Mouse (Mus musculus) liver, embryonic 12.5 days (tissue): ENCODE measurements around the gene Ltb4r1. TPM values are rescaled to one million over a fixed set of nuclear protein-coding genes. Genes with fewer than 3 reads are reported as not detected.

Experiments
- ATAC-seq: fragments of 200-750 bp; cut with Nextera tagmentation; 2 replicates; pipeline ENCODE4 v1.8.0; 2017; ENCODE audit warnings: moderate number of reproducible peaks, mild to moderate bottlenecking, moderate library complexity
- H3K27ac ChIP-seq: fragments of 300-500 bp; sonication (generic); 2 replicates; pipeline ENCODE4 v1.5.1; 2016; ENCODE audit warnings: mild to moderate bottlenecking
- H3K27me3 ChIP-seq: fragments of 300-500 bp; sonication (generic); replicated peaks from 2 replicates; pipeline ENCODE4 v1.6.1; 2016; ENCODE audit warnings: mild to moderate bottlenecking, moderate library complexity
- H3K36me3 ChIP-seq: fragments of 300-500 bp; sonication (generic); 2 replicates; pipeline ENCODE4 v1.6.1; 2016; ENCODE audit warnings: mild to moderate bottlenecking, moderate library complexity
- H3K4me1 ChIP-seq: fragments of 300-500 bp; sonication (generic); 2 replicates; pipeline ENCODE4 v1.6.1; 2016
- H3K4me2 ChIP-seq: fragments of 300-500 bp; sonication (generic); 2 replicates; pipeline ENCODE4 v1.6.1; 2016; ENCODE audit warnings: mild to moderate bottlenecking, moderate library complexity
- H3K4me3 ChIP-seq: fragments of 300-500 bp; sonication (generic); 2 replicates; pipeline ENCODE4 v1.5.1; 2016; ENCODE audit warnings: mild to moderate bottlenecking, moderate library complexity
- H3K9ac ChIP-seq: fragments of 300-500 bp; sonication (generic); 2 replicates; pipeline ENCODE4 v1.6.1; 2016; ENCODE audit warnings: mild to moderate bottlenecking, moderate library complexity
- H3K9me3 ChIP-seq: fragments of 300-500 bp; sonication (generic); replicated peaks from 2 replicates; pipeline ENCODE4 v1.6.1; 2016; ENCODE audit warnings: mild to moderate bottlenecking, moderate library complexity
- WGBS: fragments of 180-500 bp; shearing (Covaris S2); methylation state at CpG from one replicate; pipeline ENCODE4 v1.1.7; 2016; ENCODE audit not compliant: insufficient replicate concordance; 5-methylcytosine and 5-hydroxymethylcytosine counted together
- polyA plus RNA-seq: library from polyadenylated mRNA; unstranded; fragments of >200 nt; fragmentation: Nextera tagmentation; extraction: Ambion mirVana; gene quantifications from 2 replicates; pipeline ENCODE4 v1.2.1, GENCODE M21; 2016

The Ltb4r1 gene
- polyA plus RNA-seq, 1 experiment from 2014 or later, result 3.6 TPM

GRCm38 (mm10) chr14:55777806-55778205 lies 12.0 kb downstream of the Ltb4r1 start:
- Histone ChIP-seq H3K27ac (no peak overlapping the region), H3K4me2 (no peak overlapping the region), H3K9me3 (no peaks in the 10 kb centered on the region), H3K27me3 (peaks cover 53% of the 10 kb centered on the region), H3K36me3 (no peaks in the 10 kb centered on the region), H3K4me3 (no peak overlapping the region), H3K9ac (no peak overlapping the region), H3K4me1 (peaks cover 33% of the 10 kb centered on the region)
- no peak for ATAC-seq
- 72% methylated on average over 11 of the region's 11 CpGs for WGBS

DNA sequence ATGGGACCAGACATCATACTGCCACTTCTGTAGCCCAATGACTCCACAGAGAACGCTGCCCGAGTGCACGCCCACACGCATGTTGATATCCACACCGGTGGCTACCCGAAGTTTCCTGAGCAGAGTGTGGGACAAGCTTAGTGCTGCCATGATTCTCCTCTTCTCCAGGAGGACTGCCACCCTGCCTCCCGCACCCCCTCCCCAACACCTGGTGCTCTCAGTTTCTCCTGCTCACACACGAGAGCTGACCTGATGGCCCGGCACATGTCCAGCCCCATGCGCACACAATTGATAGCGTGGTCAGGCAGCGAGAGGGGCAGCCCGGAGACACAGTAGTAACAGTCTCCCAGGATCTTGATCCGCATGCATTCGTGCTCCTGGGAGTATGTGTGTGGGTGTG lies 12.9 kb downstream of the Ltb4r1 start:
- Histone ChIP-seq H3K27me3 (peaks cover 56% of the 10 kb centered on the region), H3K27ac (no peak overlapping the region)
- 79% methylated on average over 15 of the region's 15 CpGs for WGBS

DNA sequence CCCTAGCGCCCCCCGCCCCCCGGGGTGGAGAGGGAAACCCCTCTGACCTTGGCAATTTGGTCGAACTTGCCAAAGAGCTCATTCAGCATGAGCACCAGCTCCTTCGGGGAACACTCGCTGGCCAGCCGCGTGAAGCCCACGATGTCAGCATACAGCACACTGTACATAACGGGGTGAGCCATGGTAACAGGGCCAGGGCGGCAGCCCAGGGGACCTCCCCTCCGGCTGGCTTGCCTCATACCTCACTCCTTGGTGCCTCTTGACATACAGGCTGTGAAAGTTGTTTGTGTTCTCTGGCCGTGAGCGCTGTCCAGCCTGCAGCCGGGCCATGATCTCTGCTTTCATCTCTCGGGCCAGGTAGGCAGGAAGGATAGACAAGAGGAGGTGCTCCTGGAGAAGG lies 13.9 kb downstream of the Ltb4r1 start:
- WGBS, result 66% methylated on average over 16 of the region's 16 CpGs
- Histone ChIP-seq H3K9me3 (no peaks in the 10 kb centered on the region), H3K27me3 (peaks cover 56% of the 10 kb centered on the region), H3K4me2 (no peak overlapping the region), H3K27ac (no peak overlapping the region), H3K4me1 (peaks cover 43% of the 10 kb centered on the region), H3K36me3 (no peaks in the 10 kb centered on the region), H3K9ac (no peak overlapping the region), H3K4me3 (no peak overlapping the region)
- ATAC-seq, result no peak

More for the DNA sequence above, 12.9 kb downstream of the Ltb4r1 start:
- H3K9ac ChIP-seq, result no peak overlapping the region
- no peak overlapping the region for H3K4me3 ChIP-seq
- no peaks in the 10 kb centered on the region for H3K36me3 ChIP-seq
- H3K4me1 ChIP-seq, result peaks cover 38% of the 10 kb centered on the region
- no peaks in the 10 kb centered on the region for H3K9me3 ChIP-seq
- ATAC-seq, result no peak
- no peak overlapping the region for H3K4me2 ChIP-seq

DNA sequence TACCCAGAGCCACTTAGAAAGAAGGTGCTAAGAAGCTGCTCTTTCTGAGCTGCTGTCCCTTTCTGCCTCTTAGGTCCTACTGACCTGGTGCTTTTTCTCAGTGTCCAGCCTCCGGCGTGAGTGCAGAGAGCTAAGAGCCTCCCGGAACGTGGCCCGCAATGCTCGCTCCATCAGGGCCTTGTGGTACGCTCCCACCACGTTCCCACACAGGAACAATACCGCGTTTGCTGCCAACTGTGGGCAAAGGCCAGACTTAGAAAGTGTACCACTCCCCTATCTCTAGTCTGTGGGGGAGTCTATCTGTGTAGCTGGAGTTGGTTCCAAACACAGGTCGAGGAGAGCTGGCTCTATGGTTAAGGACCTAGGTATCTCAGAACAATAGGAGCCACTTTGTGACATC lies 15.0 kb downstream of the Ltb4r1 start:
- no peak overlapping the region for H3K4me3 ChIP-seq
- peaks cover 43% of the 10 kb centered on the region for H3K4me1 ChIP-seq
- ATAC-seq, result no peak
- H3K27me3 ChIP-seq, result peaks cover 59% of the 10 kb centered on the region
- 68% methylated on average over 11 of the region's 11 CpGs for WGBS
- no peaks in the 10 kb centered on the region for H3K9me3 ChIP-seq
- H3K36me3 ChIP-seq, result peaks cover 4% of the 10 kb centered on the region; the same call in 1 of the 2 replicates
- no peak overlapping the region for H3K9ac ChIP-seq
- H3K27ac ChIP-seq, result no peak overlapping the region
- H3K4me2 ChIP-seq, result no peak overlapping the region

DNA sequence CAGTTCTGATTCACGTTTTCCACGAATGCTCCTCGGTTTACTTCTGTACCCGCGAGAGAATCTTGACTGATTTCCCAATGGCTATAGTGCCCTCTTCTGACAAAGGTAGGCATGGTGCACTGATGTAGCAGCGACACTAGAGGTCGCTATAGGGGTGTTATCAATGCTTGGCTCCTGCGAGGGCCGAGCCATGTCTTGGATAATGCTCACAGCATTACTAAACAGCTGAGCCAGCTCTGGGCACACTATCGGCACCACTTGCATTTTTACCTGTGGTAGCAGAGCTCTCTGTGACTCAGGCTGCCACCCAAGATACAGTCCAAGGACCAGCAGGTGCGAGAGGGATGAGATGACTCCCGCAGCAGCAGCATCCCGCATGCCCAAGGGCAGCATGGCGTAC lies 15.5 kb downstream of the Ltb4r1 start:
- WGBS, result 16% methylated on average over 14 of the region's 14 CpGs
- peaks cover 43% of the 10 kb centered on the region for H3K4me1 ChIP-seq
- H3K27ac ChIP-seq, result no peak overlapping the region
- H3K9ac ChIP-seq, result no peak overlapping the region
- no peaks in the 10 kb centered on the region for H3K9me3 ChIP-seq
- H3K4me2 ChIP-seq, result peak overlapping the region; percentile 30
- H3K27me3 ChIP-seq, result peaks cover 63% of the 10 kb centered on the region
- ATAC-seq, result peak; percentile 64
- peaks cover 8% of the 10 kb centered on the region; the same call in 1 of the 2 replicates for H3K36me3 ChIP-seq
- H3K4me3 ChIP-seq, result no peak overlapping the region

- Histone ChIP-seq H3K27ac (no peak overlapping the region), H3K4me1 (peaks cover 32% of the 10 kb centered on the region), H3K9me3 (no peaks in the 10 kb centered on the region), H3K27me3 (peaks cover 75% of the 10 kb centered on the region), H3K4me3 (no peak overlapping the region), H3K9ac (no peak overlapping the region), H3K36me3 (peaks cover 8% of the 10 kb centered on the region; the same call in 1 of the 2 replicates), H3K4me2 (peak overlapping the region; percentile 44; the same call in 1 of the 2 replicates)
- 54% methylated on average over 9 of the region's 9 CpGs for WGBS
- no peak for ATAC-seq
Observed at GRCm38 (mm10) chr14:55782361-55782960, 16.7 kb downstream of the Ltb4r1 start.

DNA sequence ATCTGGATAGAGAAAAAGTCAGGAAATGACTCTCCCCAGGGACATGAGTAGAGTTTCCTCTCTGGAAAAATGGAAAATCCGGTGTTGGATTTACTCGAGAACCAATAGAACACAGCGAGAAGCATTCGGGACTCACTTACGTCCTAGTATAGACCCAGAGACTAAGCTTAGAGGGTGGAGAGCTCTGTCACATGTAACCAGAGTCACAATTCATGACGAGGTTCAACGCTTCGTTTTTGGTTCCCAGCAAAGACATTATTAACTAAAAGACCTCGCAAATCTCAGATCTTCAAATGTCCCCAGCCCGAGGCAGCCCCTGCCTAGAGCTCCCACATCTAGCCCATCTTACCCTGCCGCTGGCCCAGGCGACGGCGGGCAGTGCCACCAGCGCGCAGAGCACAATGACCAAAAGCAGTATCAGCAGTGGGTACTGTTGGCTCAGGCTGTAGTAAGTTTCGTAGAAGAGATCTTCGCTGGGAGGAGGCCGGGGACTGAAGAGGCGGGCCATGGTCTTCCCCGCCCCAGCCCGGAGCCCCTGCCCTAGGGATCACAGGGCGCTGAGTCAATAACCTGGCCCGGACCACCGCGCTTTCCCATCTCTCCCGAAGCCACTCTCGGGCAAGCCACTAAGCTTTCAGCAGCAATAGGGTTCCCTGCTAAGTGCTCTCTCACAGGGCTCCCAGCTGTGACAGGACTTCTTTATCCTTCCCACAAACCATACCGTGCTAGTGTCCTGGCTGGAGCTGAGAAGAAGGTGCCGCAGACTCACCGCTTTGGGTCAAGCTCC lies 17.6 kb downstream of the Ltb4r1 start:
- Histone ChIP-seq H3K4me2 (peak overlapping the region; percentile 44), H3K4me1 (peaks cover 37% of the 10 kb centered on the region), H3K36me3 (peaks cover 8% of the 10 kb centered on the region; the same call in 1 of the 2 replicates), H3K9me3 (no peaks in the 10 kb centered on the region), H3K4me3 (peak overlapping the region; percentile 31), H3K27me3 (peaks cover 83% of the 10 kb centered on the region), H3K9ac (no peak overlapping the region), H3K27ac (no peak overlapping the region)
- WGBS, result 6% methylated on average over 31 of the region's 31 CpGs
- no peak for ATAC-seq

GRCm38 (mm10) chr14:55783958-55784235 lies 18.1 kb downstream of the Ltb4r1 start, which contains the start of gene Adcy4:
Gene Adcy4, minus strand, starts transcription at chr14:55784095.
- H3K27me3 ChIP-seq, result peaks cover 78% of the 10 kb centered on the region
- peaks cover 43% of the 10 kb centered on the region for H3K4me1 ChIP-seq
- peak within 1 kb of the TSS; percentile 31 for H3K4me3 ChIP-seq
- peak within 1 kb of the TSS; percentile 44 for H3K4me2 ChIP-seq
- no peaks in the 10 kb centered on the region for H3K9me3 ChIP-seq
- H3K36me3 ChIP-seq, result peaks cover 8% of the 10 kb centered on the region; the same call in 1 of the 2 replicates
- no peak within 1 kb of the TSS for H3K27ac ChIP-seq
- WGBS, result 9% methylated on average over 13 of the region's 13 CpGs
- H3K9ac ChIP-seq, result no peak within 1 kb of the TSS
- ATAC-seq, result no peak

- no peaks in the 10 kb centered on the region for H3K9me3 ChIP-seq
- H3K27ac ChIP-seq, result no peak overlapping the region
- no peak overlapping the region for H3K4me2 ChIP-seq
- H3K4me1 ChIP-seq, result peaks cover 45% of the 10 kb centered on the region
- ATAC-seq, result no peak
- peaks cover 8% of the 10 kb centered on the region; the same call in 1 of the 2 replicates for H3K36me3 ChIP-seq
- peaks cover 77% of the 10 kb centered on the region for H3K27me3 ChIP-seq
- no peak overlapping the region for H3K4me3 ChIP-seq
- 44% methylated on average over 6 of the region's 6 CpGs for WGBS
- H3K9ac ChIP-seq, result no peak overlapping the region
Observed at GRCm38 (mm10) chr14:55785195-55785594, 19.4 kb downstream of the Ltb4r1 start.

- H3K27ac ChIP-seq, result no peak overlapping the region
Observed at GRCm38 (mm10) chr14:55787731-55788130, 22.0 kb downstream of the Ltb4r1 start.

DNA sequence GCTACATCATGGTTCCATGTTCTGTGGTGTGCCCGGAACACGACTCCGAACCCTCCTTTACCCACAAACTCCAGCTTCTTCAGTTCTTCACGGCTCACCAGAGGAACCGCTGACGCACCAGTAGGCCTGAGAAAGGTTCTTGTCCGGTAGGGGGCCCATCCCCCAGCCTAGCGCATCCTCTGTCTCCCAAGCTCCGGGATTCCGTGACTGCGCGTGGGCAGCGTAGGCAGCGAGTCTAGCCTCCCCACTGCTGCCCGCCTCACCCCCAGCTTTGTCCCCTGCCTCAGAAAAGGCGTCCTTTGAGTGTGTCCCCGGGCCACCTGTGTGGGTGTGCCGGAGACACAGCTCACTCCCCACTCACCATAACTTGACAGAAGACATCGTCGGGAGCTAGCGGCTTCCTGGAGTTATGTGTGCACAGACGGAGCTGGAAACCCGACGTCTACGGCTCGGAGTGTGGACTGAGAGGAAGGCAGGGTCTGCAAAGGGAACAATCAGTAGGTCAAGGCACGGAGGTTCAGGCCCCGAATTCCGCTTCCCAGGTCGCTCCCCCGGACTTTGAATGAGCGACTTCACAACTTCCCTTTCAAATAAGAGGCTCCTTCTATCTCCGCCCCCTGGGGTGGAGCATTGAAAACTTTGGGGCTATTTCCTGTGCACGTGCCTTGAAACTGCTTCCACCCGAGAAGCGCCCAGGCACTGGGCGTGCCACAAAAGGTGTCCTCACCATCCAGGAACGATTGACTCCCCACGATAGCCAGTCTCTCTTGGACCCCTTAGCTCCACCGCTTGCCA lies 22.7 kb downstream of the Ltb4r1 start, which contains the start of gene Ripk3:
Ripk3 (minus strand) TSS at position 610 of the 795 bp plus-strand sequence.
- H3K27me3 ChIP-seq, result peaks cover 48% of the 10 kb centered on the region
- ATAC-seq, result peak; percentile 70

More at GRCm38 (mm10) chr14:55787731-55788130, 22.0 kb downstream of the Ltb4r1 start:
- ATAC-seq, result no peak
- Histone ChIP-seq H3K4me2 (peak overlapping the region; percentile 88), H3K36me3 (peaks cover 8% of the 10 kb centered on the region; the same call in 1 of the 2 replicates), H3K9ac (peak overlapping the region; percentile 67), H3K4me1 (peaks cover 27% of the 10 kb centered on the region), H3K4me3 (peak overlapping the region; percentile 62), H3K27me3 (peaks cover 55% of the 10 kb centered on the region), H3K9me3 (no peaks in the 10 kb centered on the region)
- WGBS, result 40% methylated on average over 11 of the region's 11 CpGs

More for the DNA sequence above, 22.7 kb downstream of the Ltb4r1 start, which contains the start of gene Ripk3:
- H3K4me1 ChIP-seq, result peaks cover 25% of the 10 kb centered on the region
- peak within 1 kb of the TSS; percentile 67 for H3K9ac ChIP-seq
- no peaks in the 10 kb centered on the region for H3K9me3 ChIP-seq
- H3K27ac ChIP-seq, result no peak within 1 kb of the TSS
- 2% methylated on average over 40 of the region's 40 CpGs for WGBS
- H3K4me3 ChIP-seq, result peak within 1 kb of the TSS; percentile 62
- peaks cover 8% of the 10 kb centered on the region; the same call in 1 of the 2 replicates for H3K36me3 ChIP-seq
- peak within 1 kb of the TSS; percentile 88 for H3K4me2 ChIP-seq
